Mouse (Mus musculus): ENCODE measurements around the gene Sntg2. TPM values are rescaled to one million over a fixed set of nuclear protein-coding genes. Genes with fewer than 3 reads are reported as not detected.

Gene Sntg2
- polyA plus RNA-seq (2015; fragmentation: Nextera tagmentation; extraction: Ambion mirVana) = 3.7 and 5.2 TPM in 2 replicates

DNA sequence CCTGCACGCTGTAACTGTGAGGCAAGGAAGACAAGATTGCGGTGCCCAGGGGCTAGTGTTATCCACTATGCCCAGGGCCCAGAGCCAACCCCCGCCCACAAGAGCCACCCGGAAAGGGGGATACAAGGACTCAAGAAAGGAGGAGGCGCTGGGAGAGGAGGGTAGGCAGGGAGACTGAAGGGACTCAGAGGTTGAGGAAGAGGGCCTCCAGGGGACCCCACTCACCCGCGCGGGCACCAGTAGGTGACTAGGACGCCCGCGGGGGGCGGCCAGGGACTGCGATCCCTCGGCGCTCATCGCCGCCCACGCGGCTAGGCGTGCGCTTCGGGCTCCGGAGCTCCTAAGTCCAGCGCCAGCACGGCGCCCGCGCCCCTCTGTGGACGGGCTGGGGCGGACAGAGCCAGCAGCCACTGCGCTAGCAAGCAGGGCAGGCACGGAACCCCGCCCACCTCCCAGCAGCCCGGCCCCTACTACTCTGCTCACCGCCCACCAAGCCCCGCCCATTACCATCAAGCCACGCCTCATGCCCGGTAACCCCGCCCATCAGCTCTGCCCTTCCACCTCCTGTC is at the start of gene Sntg2:
Sntg2 (minus strand) TSS at position 443 of the 569 bp plus-strand sequence.
- H3K27ac ChIP-seq (ENCODE audit: low read length) = no peak within 1 kb of the TSS
- peaks cover 2% of the 10 kb centered on the region for H3K27me3 ChIP-seq (ENCODE audit: control insufficient read depth, insufficient read depth, low read length)
- peak within 1 kb of the TSS; percentile 92 for H3K4me2 ChIP-seq (ENCODE audit: low read depth, low read length)

DNA sequence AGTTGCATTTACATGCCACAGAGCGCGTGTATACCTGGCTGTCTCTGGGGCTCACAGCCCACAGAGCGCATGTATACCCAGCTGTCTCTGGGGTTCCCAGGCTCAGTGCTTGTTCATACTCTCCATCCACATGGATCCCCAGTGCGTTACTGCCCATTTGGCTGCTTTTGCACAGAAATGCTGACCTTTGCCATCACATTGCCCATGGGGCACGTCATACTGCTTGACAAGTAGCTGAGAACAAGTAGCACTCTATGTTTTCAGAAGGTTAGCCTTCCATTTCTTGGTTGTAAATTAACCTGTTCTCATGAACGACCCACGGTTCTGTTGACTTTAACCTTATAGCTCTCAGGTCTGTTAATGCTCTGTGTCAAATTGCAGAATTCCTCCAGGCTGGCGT is 43.4 kb upstream of the Sntg2 start:
- no peak for ATAC-seq (replicated peaks; ENCODE audit: extremely low read depth, insufficient read depth, low FRiP score)
- Histone ChIP-seq H3K27me3 (ENCODE audit: control insufficient read depth, insufficient read depth, low read length) (no peaks in the 10 kb centered on the region), H3K9ac (ENCODE audit: low read length) (no peak overlapping the region), H3K4me2 (ENCODE audit: low read depth, low read length) (no peak overlapping the region), H3K4me3 (ENCODE audit: low read length) (no peak overlapping the region), H3K36me3 (ENCODE audit: control insufficient read depth, insufficient read depth) (no peaks in the 10 kb centered on the region), H3K4me1 (ENCODE audit: control insufficient read depth, insufficient read depth, low read length) (no peaks in the 10 kb centered on the region), H3K27ac (ENCODE audit: low read length) (no peak overlapping the region), H3K9me3 (replicated peaks; ENCODE audit: control insufficient read depth, low read length) (no peaks in the 10 kb centered on the region)
- WGBS = 82% methylated on average over 8 of the region's 8 CpGs

More for the DNA sequence above, at the start of gene Sntg2:
- Histone ChIP-seq H3K4me1 (ENCODE audit: control insufficient read depth, insufficient read depth, low read length) (peaks cover 3% of the 10 kb centered on the region; the same call in 1 of the 2 replicates), H3K4me3 (ENCODE audit: low read length) (peak within 1 kb of the TSS; percentile 61), H3K9me3 (replicated peaks; ENCODE audit: control insufficient read depth, low read length) (no peaks in the 10 kb centered on the region), H3K9ac (ENCODE audit: low read length) (peak within 1 kb of the TSS; percentile 73), H3K36me3 (ENCODE audit: control insufficient read depth, insufficient read depth) (no peaks in the 10 kb centered on the region)
- under 1% methylated on average over 22 of the region's 39 CpGs for WGBS
- ATAC-seq (replicated peaks; ENCODE audit: extremely low read depth, insufficient read depth, low FRiP score) = peak; percentile 93

DNA sequence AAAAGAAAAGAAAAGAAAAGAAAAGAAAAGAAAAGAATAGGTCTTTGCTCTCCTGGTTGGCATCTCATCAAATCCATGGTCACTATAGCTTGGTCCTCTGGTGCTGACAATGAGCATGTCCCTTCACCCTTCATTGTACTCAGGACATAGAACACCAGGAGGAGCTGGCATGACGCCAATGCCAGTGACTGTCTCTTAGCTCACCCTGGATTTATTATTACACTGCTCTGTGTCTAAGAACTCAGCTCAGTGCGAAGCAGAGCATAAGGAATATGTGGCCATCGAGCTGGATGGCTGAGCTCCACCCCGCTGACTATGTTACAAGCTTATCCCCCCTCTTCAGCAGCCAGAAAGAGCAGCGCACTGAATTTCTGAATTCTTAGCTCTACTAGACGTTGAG is 42.8 kb upstream of the Sntg2 start:
- Histone ChIP-seq H3K4me1 (ENCODE audit: control insufficient read depth, insufficient read depth, low read length) (no peaks in the 10 kb centered on the region), H3K9ac (ENCODE audit: low read length) (no peak overlapping the region), H3K4me3 (ENCODE audit: low read length) (no peak overlapping the region), H3K27me3 (ENCODE audit: control insufficient read depth, insufficient read depth, low read length) (no peaks in the 10 kb centered on the region), H3K36me3 (ENCODE audit: control insufficient read depth, insufficient read depth) (no peaks in the 10 kb centered on the region), H3K9me3 (replicated peaks; ENCODE audit: control insufficient read depth, low read length) (no peaks in the 10 kb centered on the region), H3K4me2 (ENCODE audit: low read depth, low read length) (no peak overlapping the region), H3K27ac (ENCODE audit: low read length) (no peak overlapping the region)
- WGBS = 70% methylated on average over 6 of the region's 6 CpGs
- no peak for ATAC-seq (replicated peaks; ENCODE audit: extremely low read depth, insufficient read depth, low FRiP score)

DNA sequence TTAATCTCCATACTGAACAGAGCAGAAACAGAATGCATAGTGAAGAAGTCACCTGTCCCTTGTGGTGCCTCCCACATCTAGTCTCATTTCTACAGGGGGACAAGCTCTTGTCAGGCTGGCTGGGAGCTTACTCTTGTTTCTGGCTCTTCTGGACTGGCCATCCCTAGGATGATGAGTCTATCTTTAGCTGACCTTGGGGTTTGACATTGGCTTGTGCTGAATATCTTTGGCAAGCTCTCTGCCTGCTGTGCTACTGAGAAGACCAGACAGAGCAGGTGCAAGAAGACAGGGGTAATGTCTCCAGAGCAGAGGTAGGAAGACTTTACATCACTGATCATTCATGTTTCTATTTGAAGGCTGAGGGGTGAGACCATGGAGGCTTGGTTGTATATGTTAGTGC is 29.5 kb upstream of the Sntg2 start:
- ATAC-seq (replicated peaks; ENCODE audit: extremely low read depth, insufficient read depth, low FRiP score) = no peak
- H3K4me3 ChIP-seq (ENCODE audit: low read length) = no peak overlapping the region
- H3K9me3 ChIP-seq (replicated peaks; ENCODE audit: control insufficient read depth, low read length) = no peaks in the 10 kb centered on the region
- H3K9ac ChIP-seq (ENCODE audit: low read length) = no peak overlapping the region
- no peak overlapping the region for H3K4me2 ChIP-seq (ENCODE audit: low read depth, low read length)
- no peaks in the 10 kb centered on the region for H3K36me3 ChIP-seq (ENCODE audit: control insufficient read depth, insufficient read depth)
- no peaks in the 10 kb centered on the region for H3K27me3 ChIP-seq (ENCODE audit: control insufficient read depth, insufficient read depth, low read length)
- H3K4me1 ChIP-seq (ENCODE audit: control insufficient read depth, insufficient read depth, low read length) = no peaks in the 10 kb centered on the region
- H3K27ac ChIP-seq (ENCODE audit: low read length) = no peak overlapping the region

DNA sequence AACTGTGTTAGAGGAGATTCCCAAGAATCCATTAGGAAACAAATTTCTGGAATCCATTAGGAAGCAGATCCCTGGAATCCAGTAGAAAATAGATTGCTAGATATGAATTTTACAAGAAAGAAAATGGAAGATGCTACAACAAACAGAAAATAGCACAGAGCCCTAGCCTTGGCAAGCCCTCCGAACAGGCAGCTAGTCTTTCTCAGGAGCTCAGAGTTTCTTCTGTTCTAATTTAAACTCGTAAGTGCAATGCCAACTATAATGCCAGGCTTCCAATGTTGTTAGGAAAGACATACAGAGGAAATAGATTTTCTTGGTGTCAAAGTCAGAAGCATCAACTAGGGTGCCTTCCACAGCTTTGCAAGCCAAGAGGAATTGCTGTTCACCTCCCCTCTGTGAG is 27.4 kb upstream of the Sntg2 start:
- Histone ChIP-seq H3K4me2 (ENCODE audit: low read depth, low read length) (no peak overlapping the region), H3K27ac (ENCODE audit: low read length) (no peak overlapping the region), H3K9me3 (replicated peaks; ENCODE audit: control insufficient read depth, low read length) (no peaks in the 10 kb centered on the region), H3K4me3 (ENCODE audit: low read length) (no peak overlapping the region), H3K4me1 (ENCODE audit: control insufficient read depth, insufficient read depth, low read length) (no peaks in the 10 kb centered on the region), H3K36me3 (ENCODE audit: control insufficient read depth, insufficient read depth) (no peaks in the 10 kb centered on the region), H3K9ac (ENCODE audit: low read length) (no peak overlapping the region), H3K27me3 (ENCODE audit: control insufficient read depth, insufficient read depth, low read length) (no peaks in the 10 kb centered on the region)
- 76% methylated on average over 2 of the region's 2 CpGs for WGBS
- ATAC-seq (replicated peaks; ENCODE audit: extremely low read depth, insufficient read depth, low FRiP score) = no peak

DNA sequence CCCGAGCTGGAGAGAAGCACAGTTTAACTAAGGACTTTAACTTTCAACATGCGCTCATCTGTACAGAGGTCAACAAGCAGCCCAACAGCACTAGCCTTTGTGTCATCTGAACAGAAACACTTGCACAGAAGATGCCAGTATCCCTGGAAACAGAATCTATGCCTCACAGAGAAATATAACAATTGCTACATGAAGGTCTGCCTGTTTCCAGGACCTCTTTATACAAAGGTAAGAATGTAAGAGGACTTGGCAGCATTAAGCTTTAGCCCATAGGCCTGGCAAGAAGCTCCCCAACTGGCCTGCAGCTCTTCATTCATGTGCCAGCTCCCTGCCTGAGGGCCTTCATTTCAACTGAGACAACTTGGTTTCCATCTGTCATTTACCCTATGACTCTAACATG is 26.9 kb upstream of the Sntg2 start:
- Histone ChIP-seq H3K27ac (ENCODE audit: low read length) (no peak overlapping the region), H3K36me3 (ENCODE audit: control insufficient read depth, insufficient read depth) (no peaks in the 10 kb centered on the region), H3K4me1 (ENCODE audit: control insufficient read depth, insufficient read depth, low read length) (no peaks in the 10 kb centered on the region), H3K9me3 (replicated peaks; ENCODE audit: control insufficient read depth, low read length) (no peaks in the 10 kb centered on the region), H3K9ac (ENCODE audit: low read length) (no peak overlapping the region), H3K4me2 (ENCODE audit: low read depth, low read length) (no peak overlapping the region), H3K27me3 (ENCODE audit: control insufficient read depth, insufficient read depth, low read length) (no peaks in the 10 kb centered on the region), H3K4me3 (ENCODE audit: low read length) (no peak overlapping the region)
- no peak for ATAC-seq (replicated peaks; ENCODE audit: extremely low read depth, insufficient read depth, low FRiP score)
- WGBS = 79% methylated on average over 2 of the region's 2 CpGs

DNA sequence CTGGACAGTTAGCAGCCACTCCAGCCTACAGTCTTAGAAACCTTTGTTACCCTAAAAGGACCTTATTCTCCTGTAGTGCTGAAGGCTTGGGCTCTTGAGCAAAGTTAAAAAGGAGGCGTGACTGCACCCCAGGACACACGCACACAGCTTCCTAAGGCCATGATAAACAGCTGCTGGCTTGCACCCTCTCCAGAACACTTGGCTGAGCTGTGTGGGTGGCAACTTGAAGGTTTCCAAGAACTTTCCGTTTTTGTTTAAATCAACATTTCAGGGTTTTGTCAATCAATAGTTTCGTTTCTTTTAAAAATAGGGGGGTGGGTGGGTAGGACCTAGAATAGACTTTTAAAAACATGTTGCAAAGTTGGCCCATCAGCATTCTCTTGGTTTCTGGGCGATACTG is 882 bp downstream of the Sntg2 start:
- no peak for ATAC-seq (replicated peaks; ENCODE audit: extremely low read depth, insufficient read depth, low FRiP score)
- 51% methylated on average over 5 of the region's 5 CpGs for WGBS
- Histone ChIP-seq H3K9ac (ENCODE audit: low read length) (peak overlapping the region; percentile 73), H3K27ac (ENCODE audit: low read length) (no peak overlapping the region), H3K27me3 (ENCODE audit: control insufficient read depth, insufficient read depth, low read length) (peaks cover 2% of the 10 kb centered on the region), H3K4me3 (ENCODE audit: low read length) (peak overlapping the region; percentile 61), H3K36me3 (ENCODE audit: control insufficient read depth, insufficient read depth) (no peaks in the 10 kb centered on the region), H3K4me1 (ENCODE audit: control insufficient read depth, insufficient read depth, low read length) (peaks cover 3% of the 10 kb centered on the region; the same call in 1 of the 2 replicates), H3K9me3 (replicated peaks; ENCODE audit: control insufficient read depth, low read length) (no peaks in the 10 kb centered on the region), H3K4me2 (ENCODE audit: low read depth, low read length) (peak overlapping the region; percentile 92)

DNA sequence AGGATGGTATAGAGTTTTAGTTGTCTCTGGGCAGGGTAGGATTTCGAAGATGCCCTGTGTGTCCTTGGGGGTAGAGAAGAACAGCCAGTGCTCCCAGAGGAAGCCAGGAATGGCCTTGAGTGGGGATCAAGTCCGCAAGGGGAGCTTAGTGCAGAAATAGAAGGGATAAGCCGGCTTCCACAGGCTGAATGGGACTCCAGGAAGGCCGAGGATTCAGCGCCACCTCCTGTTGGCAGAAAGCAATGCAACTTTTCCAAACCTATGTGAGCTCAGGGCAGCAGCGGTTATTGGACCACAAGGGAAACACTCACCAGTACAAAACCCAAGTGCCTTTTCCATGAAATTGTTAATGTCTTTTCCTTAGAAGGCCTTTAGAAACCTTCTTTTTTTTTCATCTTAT is 3.4 kb downstream of the Sntg2 start:
- Histone ChIP-seq H3K36me3 (ENCODE audit: control insufficient read depth, insufficient read depth) (no peaks in the 10 kb centered on the region), H3K4me1 (ENCODE audit: control insufficient read depth, insufficient read depth, low read length) (peaks cover 3% of the 10 kb centered on the region; the same call in 1 of the 2 replicates), H3K4me3 (ENCODE audit: low read length) (no peak overlapping the region), H3K27ac (ENCODE audit: low read length) (no peak overlapping the region), H3K9me3 (replicated peaks; ENCODE audit: control insufficient read depth, low read length) (no peaks in the 10 kb centered on the region), H3K27me3 (ENCODE audit: control insufficient read depth, insufficient read depth, low read length) (peaks cover 2% of the 10 kb centered on the region), H3K4me2 (ENCODE audit: low read depth, low read length) (no peak overlapping the region), H3K9ac (ENCODE audit: low read length) (no peak overlapping the region)
- ATAC-seq (replicated peaks; ENCODE audit: extremely low read depth, insufficient read depth, low FRiP score) = 0 out of 2 replicates have a peak, but pooled peaks have one; percentile 10
- 7% methylated on average over 6 of the region's 6 CpGs for WGBS

DNA sequence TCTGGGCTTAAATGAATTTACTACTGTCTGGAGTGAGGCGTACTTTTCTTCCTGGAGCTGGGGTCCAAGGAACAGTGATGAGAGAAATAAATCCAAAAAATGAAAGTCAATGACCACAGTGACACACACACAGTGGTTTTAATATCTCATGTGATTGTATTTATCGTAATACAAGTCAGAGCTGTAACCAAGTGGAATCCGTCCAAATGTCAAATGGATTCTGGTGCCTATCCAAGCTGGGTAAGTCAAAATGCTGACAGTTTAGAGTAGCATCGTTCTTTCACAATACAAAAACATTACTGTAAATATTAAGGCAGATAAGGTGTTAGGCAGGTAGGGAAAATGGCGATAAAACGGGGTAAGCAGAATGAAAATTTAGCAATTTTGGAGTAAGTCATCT is 4.0 kb downstream of the Sntg2 start:
- Histone ChIP-seq H3K4me3 (ENCODE audit: low read length) (no peak overlapping the region), H3K36me3 (ENCODE audit: control insufficient read depth, insufficient read depth) (no peaks in the 10 kb centered on the region), H3K27me3 (ENCODE audit: control insufficient read depth, insufficient read depth, low read length) (peaks cover 2% of the 10 kb centered on the region), H3K4me2 (ENCODE audit: low read depth, low read length) (no peak overlapping the region), H3K9me3 (replicated peaks; ENCODE audit: control insufficient read depth, low read length) (peaks cover 1% of the 10 kb centered on the region; the same call in 1 of the 2 replicates), H3K4me1 (ENCODE audit: control insufficient read depth, insufficient read depth, low read length) (peaks cover 3% of the 10 kb centered on the region; the same call in 1 of the 2 replicates), H3K27ac (ENCODE audit: low read length) (no peak overlapping the region), H3K9ac (ENCODE audit: low read length) (no peak overlapping the region)
- no peak for ATAC-seq (replicated peaks; ENCODE audit: extremely low read depth, insufficient read depth, low FRiP score)
- 75% methylated on average over 6 of the region's 6 CpGs for WGBS
